Mouse (Mus musculus): Measurements from ENCODE around the gene Ube2v1. TPM values are rescaled to one million over a fixed set of nuclear protein-coding genes. Genes with fewer than 3 reads are reported as not detected.

The Ube2v1 gene
- total and polyA plus RNA-seq, 3 experiments = 164 to 343 TPM; not detected in 1

- TF ChIP-seq GATA1 (IDR thresholded peaks at IDR 0.05; ENCODE audit: low read depth, low read length) (no peak), ZNF384 (IDR thresholded peaks at IDR 0.05; ENCODE audit: low read depth, low read length) (no peak), CTCF (IDR thresholded peaks at IDR 0.05 in 2 of 3, conservative IDR thresholded peaks at IDR 0.05 in 1 of 3; ENCODE audit: control insufficient read depth in 1 of 3, insufficient read depth in 1 of 3, low read depth in 2 of 3, low read length in 3 of 3, poor library complexity in 1 of 3, severe bottlenecking in 1 of 3) (no peak), MAZ (IDR thresholded peaks at IDR 0.05; ENCODE audit: low read depth, low read length) (no peak), POLR2AphosphoS2 (IDR thresholded peaks at IDR 0.05; ENCODE audit: low read length) (no peak), NELFE (IDR thresholded peaks at IDR 0.05; ENCODE audit: low read depth, low read length) (no peak)
- Histone ChIP-seq H3K27ac (ENCODE audit: control insufficient read depth, low read depth, low read length) (no peak overlapping the region), H3K36me3 (ENCODE audit: control insufficient read depth in 1 of 2, insufficient read depth in 2 of 2, low read length in 2 of 2) (peaks cover 8 to 13% of the 10 kb centered on the region in 2 experiments), H3K9ac (ENCODE audit: control insufficient read depth, low read depth, low read length, poor library complexity, severe bottlenecking) (no peak overlapping the region), H3K79me2 (ENCODE audit: control insufficient read depth, insufficient read depth, low read length, poor library complexity) (peaks cover 74% of the 10 kb centered on the region), H3K4me1 (ENCODE audit: control insufficient read depth in 1 of 2, insufficient read depth in 2 of 2, low read length in 2 of 2) (peaks cover 4 to 13% of the 10 kb centered on the region in 2 experiments), H3K4me3 (ENCODE audit: control insufficient read depth in 1 of 2, insufficient read depth in 1 of 2, low read depth in 2 of 2, low read length in 2 of 2) (no peak overlapping the region), H3K9me3 (replicated peaks; ENCODE audit: insufficient read depth, low read length) (no peaks in the 10 kb centered on the region), H3K27me3 (ENCODE audit: control insufficient read depth in 1 of 2, insufficient read depth in 2 of 2, low read length in 2 of 2) (no peaks in the 10 kb centered on the region)
- DNase-seq (ENCODE audit: low read depth, low spot score) = no peak
Measured at GRCm38 (mm10) chr2:167622965-167623364, 8.9 kb downstream of the Ube2v1 start.

GRCm38 (mm10) chr2:167622352-167622751 is 9.5 kb downstream of the Ube2v1 start:
- Histone ChIP-seq H3K27ac (ENCODE audit: control insufficient read depth, low read depth, low read length) (no peak overlapping the region), H3K9ac (ENCODE audit: control insufficient read depth, low read depth, low read length, poor library complexity, severe bottlenecking) (no peak overlapping the region), H3K4me3 (ENCODE audit: control insufficient read depth in 1 of 2, insufficient read depth in 1 of 2, low read depth in 2 of 2, low read length in 2 of 2) (no peak overlapping the region), H3K79me2 (ENCODE audit: control insufficient read depth, insufficient read depth, low read length, poor library complexity) (peaks cover 67% of the 10 kb centered on the region), H3K4me1 (ENCODE audit: control insufficient read depth in 1 of 2, insufficient read depth in 2 of 2, low read length in 2 of 2) (peaks cover 2 to 7% of the 10 kb centered on the region in 2 experiments; a peak in 3 of 4 replicates), H3K27me3 (ENCODE audit: control insufficient read depth in 1 of 2, insufficient read depth in 2 of 2, low read length in 2 of 2) (no peaks in the 10 kb centered on the region), H3K9me3 (replicated peaks; ENCODE audit: insufficient read depth, low read length) (no peaks in the 10 kb centered on the region), H3K36me3 (ENCODE audit: control insufficient read depth in 1 of 2, insufficient read depth in 2 of 2, low read length in 2 of 2) (peaks cover 6 to 7% of the 10 kb centered on the region in 2 experiments)
- DNase-seq (ENCODE audit: low read depth, low spot score) = no peak
- no peak for TF ChIP-seq BHLHE40 (IDR thresholded peaks at IDR 0.05; ENCODE audit: borderline replicate concordance, low read depth, low read length)
- no peak for TF ChIP-seq ETS1 (IDR thresholded peaks at IDR 0.05; ENCODE audit: low read depth, low read length)
- TF ChIP-seq JUND (IDR thresholded peaks at IDR 0.05; ENCODE audit: low read depth, low read length) = no peak
- TF ChIP-seq GABPA (IDR thresholded peaks at IDR 0.05; ENCODE audit: low read depth, low read length) = no peak
- TF ChIP-seq TAL1 (IDR thresholded peaks at IDR 0.05; ENCODE audit: low read length) = no peak

- no peak overlapping the region for H3K4me3 ChIP-seq (ENCODE audit: control insufficient read depth in 1 of 2, insufficient read depth in 1 of 2, low read depth in 2 of 2, low read length in 2 of 2)
- TF ChIP-seq MAFK (IDR thresholded peaks at IDR 0.05; ENCODE audit: borderline replicate concordance, low read depth, low read length) = no peak
- TF ChIP-seq ZNF384 (IDR thresholded peaks at IDR 0.05; ENCODE audit: low read depth, low read length) = no peak
- no peak for TF ChIP-seq CHD2 (IDR thresholded peaks at IDR 0.05; ENCODE audit: low read length)
- TF ChIP-seq MYB (IDR thresholded peaks at IDR 0.05; ENCODE audit: low read depth, low read length) = no peak
- TF ChIP-seq JUND (IDR thresholded peaks at IDR 0.05; ENCODE audit: low read depth, low read length) = no peak
- TF ChIP-seq HCFC1 (IDR thresholded peaks at IDR 0.05; ENCODE audit: low read depth, low read length) = no peak
- TF ChIP-seq ETS1 (IDR thresholded peaks at IDR 0.05; ENCODE audit: low read depth, low read length) = no peak
- TF ChIP-seq ZC3H11A (IDR thresholded peaks at IDR 0.05; ENCODE audit: low read depth, low read length) = no peak
- TF ChIP-seq GABPA (IDR thresholded peaks at IDR 0.05; ENCODE audit: low read depth, low read length) = no peak
- TF ChIP-seq KAT2A (conservative IDR thresholded peaks at IDR 0.05; ENCODE audit: low read depth, low read length) = no peak
- TF ChIP-seq ZMIZ1 (IDR thresholded peaks at IDR 0.05; ENCODE audit: low read depth, low read length) = no peak
- no peak for TF ChIP-seq POLR2AphosphoS2 (IDR thresholded peaks at IDR 0.05; ENCODE audit: low read length)
- TF ChIP-seq E2F4 (IDR thresholded peaks at IDR 0.05; ENCODE audit: borderline replicate concordance, low read depth, low read length) = no peak
- TF ChIP-seq POLR2A (IDR thresholded peaks at IDR 0.05; ENCODE audit: control insufficient read depth in 1 of 2, insufficient read depth in 1 of 2, low read depth in 1 of 2, low read length in 2 of 2, poor library complexity in 1 of 2) = no peak
- TF ChIP-seq USF2 (IDR thresholded peaks at IDR 0.05; ENCODE audit: borderline replicate concordance in 1 of 2, insufficient read depth in 1 of 2, low read depth in 1 of 2, low read length in 2 of 2) = no peak
- TF ChIP-seq MAX (IDR thresholded peaks at IDR 0.05; ENCODE audit: low read length) = no peak
- no peak for TF ChIP-seq GATA1 (IDR thresholded peaks at IDR 0.05; ENCODE audit: low read depth, low read length)
- TF ChIP-seq NELFE (IDR thresholded peaks at IDR 0.05; ENCODE audit: low read depth, low read length) = no peak
- TF ChIP-seq ZKSCAN1 (IDR thresholded peaks at IDR 0.05; ENCODE audit: low read depth, low read length) = no peak
- TF ChIP-seq TBP (IDR thresholded peaks at IDR 0.05; ENCODE audit: low read depth, low read length) = no peak
- H3K27me3 ChIP-seq (ENCODE audit: control insufficient read depth in 1 of 2, insufficient read depth in 2 of 2, low read length in 2 of 2) = no peaks in the 10 kb centered on the region
- peaks cover 60% of the 10 kb centered on the region for H3K79me2 ChIP-seq (ENCODE audit: control insufficient read depth, insufficient read depth, low read length, poor library complexity)
- no peak overlapping the region for H3K9ac ChIP-seq (ENCODE audit: control insufficient read depth, low read depth, low read length, poor library complexity, severe bottlenecking)
- no peaks in the 10 kb centered on the region for H3K9me3 ChIP-seq (replicated peaks; ENCODE audit: insufficient read depth, low read length)
- H3K27ac ChIP-seq (ENCODE audit: control insufficient read depth, low read depth, low read length) = no peak overlapping the region
- no peaks in the 10 kb centered on the region for H3K4me1 ChIP-seq (ENCODE audit: control insufficient read depth in 1 of 2, insufficient read depth in 2 of 2, low read length in 2 of 2)
- H3K36me3 ChIP-seq (ENCODE audit: control insufficient read depth in 1 of 2, insufficient read depth in 2 of 2, low read length in 2 of 2) = peaks cover 0 to 12% of the 10 kb centered on the region in 2 experiments; a peak in 3 of 4 replicates
- no peak for DNase-seq (ENCODE audit: low read depth, low spot score)
Measured at GRCm38 (mm10) chr2:167621255-167622087, 10.4 kb downstream of the Ube2v1 start.
